Mouse (Mus musculus): Measurements from ENCODE around the gene Smug1.

Gene Smug1

GRCm38 (mm10) chr15:103157585-103157984 lies 9.3 kb downstream of the Smug1 start:
- H3K4me3 ChIP-seq (replicated peaks; ENCODE audit: low read length), result no peak overlapping the region
- H3K9me3 ChIP-seq (ENCODE audit: low read length), result no peaks in the 10 kb centered on the region
- H3K4me1 ChIP-seq (replicated peaks; ENCODE audit: low read depth, low read length), result peaks cover 34% of the 10 kb centered on the region
- H3K36me3 ChIP-seq (ENCODE audit: insufficient read depth, low read length), result peaks cover 16% of the 10 kb centered on the region; the same call in 1 of the 2 replicates
- TF ChIP-seq POU5F1 (IDR thresholded peaks at IDR 0.05; ENCODE audit: borderline replicate concordance, low read length) (no peak), NANOG (IDR thresholded peaks at IDR 0.05; ENCODE audit: borderline replicate concordance, low read length) (no peak), CTCF (conservative IDR thresholded peaks at IDR 0.05; ENCODE audit: low read length) (no peak)
- H3K27me3 ChIP-seq (ENCODE audit: insufficient read depth, low read length), result peaks cover 21% of the 10 kb centered on the region

GRCm38 (mm10) chr15:103156890-103157289 lies 10.0 kb downstream of the Smug1 start:
- H3K4me3 ChIP-seq (replicated peaks; ENCODE audit: low read length), result peak overlapping the region; percentile 35; the same call in 1 of the 2 replicates
- peaks cover 16% of the 10 kb centered on the region; the same call in 1 of the 2 replicates for H3K36me3 ChIP-seq (ENCODE audit: insufficient read depth, low read length)
- peaks cover 21% of the 10 kb centered on the region for H3K27me3 ChIP-seq (ENCODE audit: insufficient read depth, low read length)
- no peaks in the 10 kb centered on the region for H3K9me3 ChIP-seq (ENCODE audit: low read length)
- TF ChIP-seq CTCF (conservative IDR thresholded peaks at IDR 0.05; ENCODE audit: low read length) (no peak), NANOG (IDR thresholded peaks at IDR 0.05; ENCODE audit: borderline replicate concordance, low read length) (no peak), POU5F1 (IDR thresholded peaks at IDR 0.05; ENCODE audit: borderline replicate concordance, low read length) (no peak)
- H3K4me1 ChIP-seq (replicated peaks; ENCODE audit: low read depth, low read length), result peaks cover 36% of the 10 kb centered on the region

DNA sequence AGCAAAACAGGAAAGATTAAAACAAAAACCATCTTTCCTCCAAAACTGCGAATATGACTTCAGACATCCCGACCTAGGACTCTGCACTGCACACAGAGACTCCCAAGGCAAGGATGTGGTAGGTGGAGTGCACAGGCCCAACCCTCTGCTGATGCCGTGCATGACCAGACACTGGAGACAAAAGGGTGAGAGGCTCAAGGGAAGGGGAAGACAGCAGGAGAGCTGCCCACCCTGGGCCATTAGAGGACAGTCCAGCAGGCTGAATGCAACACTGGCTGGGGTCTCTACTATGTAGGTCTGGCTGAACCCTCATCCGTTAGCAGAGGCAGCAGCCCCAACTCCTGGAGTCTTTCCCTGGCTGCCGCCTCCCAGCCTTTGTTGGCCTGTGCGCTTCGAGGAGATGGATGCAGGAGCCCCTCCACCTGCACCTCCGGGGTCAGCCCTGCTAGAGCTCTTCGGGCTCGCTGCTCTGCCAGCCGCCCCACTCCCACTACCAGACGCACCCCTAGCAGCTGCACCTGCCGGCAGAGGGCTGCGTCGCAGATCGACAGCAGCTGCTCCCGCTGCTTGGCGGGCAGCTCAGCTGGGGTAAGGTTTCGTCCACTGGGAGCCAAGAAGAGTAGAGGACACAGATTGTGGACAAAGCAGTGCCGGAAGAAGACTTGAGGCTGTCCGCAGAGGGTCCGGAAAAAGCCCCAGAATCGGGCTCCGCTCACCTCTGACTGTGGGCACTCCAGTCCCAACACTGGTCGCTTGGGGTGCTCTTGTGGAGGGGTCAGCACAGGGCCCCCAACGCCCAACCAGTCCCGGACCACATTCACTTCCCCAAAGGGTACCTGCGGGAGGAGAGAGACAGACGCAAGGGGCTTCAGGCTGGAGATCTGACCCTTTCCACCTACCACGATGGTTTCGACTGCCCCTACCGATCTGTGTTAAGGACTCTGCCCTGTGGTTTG lies 11.2 kb downstream of the Smug1 start:
- no peaks in the 10 kb centered on the region for H3K9me3 ChIP-seq (ENCODE audit: low read length)
- H3K4me3 ChIP-seq (replicated peaks; ENCODE audit: low read length), result peak overlapping the region; percentile 35; the same call in 1 of the 2 replicates
- H3K36me3 ChIP-seq (ENCODE audit: insufficient read depth, low read length), result peaks cover 16% of the 10 kb centered on the region; the same call in 1 of the 2 replicates
- peaks cover 21% of the 10 kb centered on the region for H3K27me3 ChIP-seq (ENCODE audit: insufficient read depth, low read length)
- H3K4me1 ChIP-seq (replicated peaks; ENCODE audit: low read depth, low read length), result peaks cover 36% of the 10 kb centered on the region
- TF ChIP-seq CTCF (conservative IDR thresholded peaks at IDR 0.05; ENCODE audit: low read length) (no peak), POU5F1 (IDR thresholded peaks at IDR 0.05; ENCODE audit: borderline replicate concordance, low read length) (no peak), NANOG (IDR thresholded peaks at IDR 0.05; ENCODE audit: borderline replicate concordance, low read length) (no peak)

DNA sequence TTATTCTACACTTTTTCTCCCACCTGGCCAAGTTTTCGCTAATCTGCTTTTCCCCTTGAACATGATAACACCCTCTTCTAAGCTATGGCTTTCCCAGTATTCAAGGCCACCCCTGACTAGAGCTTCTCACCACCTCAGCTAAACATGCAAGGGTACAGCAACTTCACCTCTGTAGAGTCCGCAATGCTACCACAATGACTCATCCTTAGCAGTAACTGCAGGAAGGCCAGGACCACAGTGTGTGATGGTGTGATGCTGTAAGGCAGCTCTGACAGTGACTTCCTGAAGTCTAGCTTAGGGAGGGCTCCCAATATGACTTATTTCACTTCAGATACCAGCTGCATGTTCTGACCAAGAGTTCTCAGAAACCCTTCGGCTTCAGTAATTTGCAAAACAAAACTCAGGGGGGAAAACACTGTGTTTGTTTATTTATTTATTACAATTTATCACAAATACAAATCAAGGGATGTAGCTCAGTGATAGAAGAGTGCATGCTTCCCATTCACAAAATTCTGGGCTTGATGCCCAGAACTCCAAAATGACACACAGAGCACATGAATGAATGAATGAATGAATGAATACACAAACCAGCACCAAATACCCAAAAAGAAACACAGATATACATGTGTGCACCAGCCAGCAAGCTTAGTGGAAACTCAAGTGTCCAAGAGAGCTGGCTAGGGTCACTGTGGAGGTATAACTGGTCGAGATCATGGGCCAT lies 13.8 kb downstream of the Smug1 start:
- no peak overlapping the region for H3K4me3 ChIP-seq (replicated peaks; ENCODE audit: low read length)
- peaks cover 16% of the 10 kb centered on the region; the same call in 1 of the 2 replicates for H3K36me3 ChIP-seq (ENCODE audit: insufficient read depth, low read length)
- peaks cover 39% of the 10 kb centered on the region for H3K27me3 ChIP-seq (ENCODE audit: insufficient read depth, low read length)
- H3K4me1 ChIP-seq (replicated peaks; ENCODE audit: low read depth, low read length), result peaks cover 39% of the 10 kb centered on the region
- TF ChIP-seq NANOG (IDR thresholded peaks at IDR 0.05; ENCODE audit: borderline replicate concordance, low read length) (no peak), POU5F1 (IDR thresholded peaks at IDR 0.05; ENCODE audit: borderline replicate concordance, low read length) (no peak), CTCF (conservative IDR thresholded peaks at IDR 0.05; ENCODE audit: low read length) (no peak)
- H3K9me3 ChIP-seq (ENCODE audit: low read length), result no peaks in the 10 kb centered on the region

GRCm38 (mm10) chr15:103152371-103152770 lies 14.5 kb downstream of the Smug1 start:
- H3K36me3 ChIP-seq (ENCODE audit: insufficient read depth, low read length), result peaks cover 12% of the 10 kb centered on the region; the same call in 1 of the 2 replicates
- no peaks in the 10 kb centered on the region for H3K9me3 ChIP-seq (ENCODE audit: low read length)
- peaks cover 40% of the 10 kb centered on the region for H3K4me1 ChIP-seq (replicated peaks; ENCODE audit: low read depth, low read length)
- peaks cover 46% of the 10 kb centered on the region for H3K27me3 ChIP-seq (ENCODE audit: insufficient read depth, low read length)
- no peak for TF ChIP-seq CTCF (conservative IDR thresholded peaks at IDR 0.05; ENCODE audit: low read length)
- no peak for TF ChIP-seq NANOG (IDR thresholded peaks at IDR 0.05; ENCODE audit: borderline replicate concordance, low read length)
- TF ChIP-seq POU5F1 (IDR thresholded peaks at IDR 0.05; ENCODE audit: borderline replicate concordance, low read length), result no peak
- no peak overlapping the region for H3K4me3 ChIP-seq (replicated peaks; ENCODE audit: low read length)

GRCm38 (mm10) chr15:103147779-103148178 lies 19.1 kb downstream of the Smug1 start:
- no peak overlapping the region for H3K4me3 ChIP-seq (replicated peaks; ENCODE audit: low read length)
- H3K9me3 ChIP-seq (ENCODE audit: low read length), result no peaks in the 10 kb centered on the region
- no peaks in the 10 kb centered on the region for H3K36me3 ChIP-seq (ENCODE audit: insufficient read depth, low read length)
- TF ChIP-seq NANOG (IDR thresholded peaks at IDR 0.05; ENCODE audit: borderline replicate concordance, low read length) (no peak), CTCF (conservative IDR thresholded peaks at IDR 0.05; ENCODE audit: low read length) (no peak), POU5F1 (IDR thresholded peaks at IDR 0.05; ENCODE audit: borderline replicate concordance, low read length) (no peak)
- H3K4me1 ChIP-seq (replicated peaks; ENCODE audit: low read depth, low read length), result peaks cover 34% of the 10 kb centered on the region
- peaks cover 68% of the 10 kb centered on the region for H3K27me3 ChIP-seq (ENCODE audit: insufficient read depth, low read length)

DNA sequence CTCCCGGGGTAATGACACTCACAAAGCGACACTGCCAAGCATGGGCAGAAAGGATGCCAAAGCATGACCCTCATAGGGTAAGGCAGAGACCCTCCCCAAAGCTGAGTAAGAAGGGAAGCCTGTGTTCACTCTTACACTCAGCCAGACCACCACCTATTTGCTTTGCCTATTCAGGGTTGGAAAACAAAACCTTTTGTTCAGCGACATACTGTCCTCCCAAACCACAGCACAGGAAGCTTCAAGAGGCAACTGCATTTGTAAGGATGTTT lies 19.5 kb downstream of the Smug1 start:
- Histone ChIP-seq H3K4me3 (replicated peaks; ENCODE audit: low read length) (peak overlapping the region; percentile 80), H3K27me3 (ENCODE audit: insufficient read depth, low read length) (peaks cover 70% of the 10 kb centered on the region), H3K9me3 (ENCODE audit: low read length) (no peaks in the 10 kb centered on the region), H3K36me3 (ENCODE audit: insufficient read depth, low read length) (no peaks in the 10 kb centered on the region), H3K4me1 (replicated peaks; ENCODE audit: low read depth, low read length) (peaks cover 31% of the 10 kb centered on the region)
- no peak for TF ChIP-seq CTCF (conservative IDR thresholded peaks at IDR 0.05; ENCODE audit: low read length)
- no peak for TF ChIP-seq NANOG (IDR thresholded peaks at IDR 0.05; ENCODE audit: borderline replicate concordance, low read length)
- no peak for TF ChIP-seq POU5F1 (IDR thresholded peaks at IDR 0.05; ENCODE audit: borderline replicate concordance, low read length)
